Mouse (Mus musculus) heart, postnatal 0 days (tissue): ENCODE results near the gene Slc25a10. TPM values are rescaled to one million over a fixed set of nuclear protein-coding genes. Genes with fewer than 3 reads are reported as not detected.

Experiments
- ATAC-seq: fragments of 200-750 bp; cut with Nextera tagmentation; 2 replicates; pipeline ENCODE4 v1.8.0; 2017; ENCODE audit warnings: low read depth, moderate number of reproducible peaks, moderate library complexity; ENCODE audit not compliant: insufficient read depth
- DNase-seq: peaks from one replicate; pipeline ENCODE4 v3.0.0-alpha.2; 2016; ENCODE audit warnings: low spot score
- H3K27ac ChIP-seq: fragments of 300-500 bp; sonication (generic); 2 replicates; pipeline ENCODE4 v1.5.1; 2014; ENCODE audit warnings: low read depth, mild to moderate bottlenecking
- H3K27me3 ChIP-seq: fragments of 300-500 bp; sonication (generic); 2 replicates; pipeline ENCODE4 v1.6.1; 2014; ENCODE audit warnings: low read length, mixed read lengths; ENCODE audit not compliant: control insufficient read depth, insufficient read depth
- H3K36me3 ChIP-seq: fragments of 300-500 bp; sonication (generic); replicated peaks from 2 replicates; pipeline ENCODE4 v1.6.1; 2014; ENCODE audit warnings: low read length, mixed read lengths; ENCODE audit not compliant: control insufficient read depth, insufficient read depth
- H3K4me1 ChIP-seq: fragments of 300-500 bp; sonication (generic); 2 replicates; pipeline ENCODE4 v1.6.1; 2014; ENCODE audit warnings: antibody characterized with exemption; ENCODE audit not compliant: control insufficient read depth, insufficient read depth
- H3K4me2 ChIP-seq: fragments of 300-500 bp; sonication (generic); 2 replicates; pipeline ENCODE4 v1.6.1; 2014; ENCODE audit warnings: low read depth, mild to moderate bottlenecking, low read length, moderate library complexity
- H3K4me3 ChIP-seq: fragments of 300-500 bp; sonication (generic); 2 replicates; pipeline ENCODE4 v1.5.1; 2014; ENCODE audit warnings: low read depth, low read length
- H3K9ac ChIP-seq: fragments of 300-500 bp; sonication (generic); replicated peaks from 2 replicates; pipeline ENCODE4 v1.6.1; 2014; ENCODE audit warnings: low read depth, low read length, mixed read lengths
- H3K9me3 ChIP-seq: fragments of 300-500 bp; sonication (generic); replicated peaks from 2 replicates; pipeline ENCODE4 v1.6.1; 2016; ENCODE audit warnings: low read length; ENCODE audit not compliant: control insufficient read depth
- CTCF ChIP-seq: IDR thresholded peaks from 2 replicates; pipeline ENCODE4 v1.5.1; 2016; ENCODE audit warnings: antibody characterized with exemption, control low read depth, low read depth
- EP300 ChIP-seq: IDR thresholded peaks from 2 replicates; pipeline ENCODE4 v1.6.1; 2016; ENCODE audit warnings: antibody characterized with exemption, low read depth
- WGBS: fragments of 180-500 bp; shearing (Covaris S2); extraction: QIAGEN DNeasy Blood & Tissue Kit; methylation state at CpG from one replicate; pipeline ENCODE4 v1.1.7; 2014; 5-methylcytosine and 5-hydroxymethylcytosine counted together
- polyA plus RNA-seq: library from polyadenylated mRNA; unstranded; fragments of >200 nt; fragmentation: Nextera tagmentation; extraction: Ambion mirVana; gene quantifications from 2 replicates; pipeline ENCODE4 v1.2.1, GENCODE M21; 2015
- total RNA-seq: library from RNA; depleted of rRNA; stranded (reverse); fragments of >200 nt; gene quantifications from 2 replicates; pipeline ENCODE4 v1.2.3, GENCODE M21; 2014; ENCODE audit warnings: low replicate concordance

Gene Slc25a10
- total and polyA plus RNA-seq, 2 experiments from 2014 or later, result 33.8 to 74.3 TPM

- Histone ChIP-seq H3K4me1 (no peaks in the 10 kb centered on the region; the same call in 1 of the 2 replicates), H3K4me3 (no peak overlapping the region), H3K27me3 (no peaks in the 10 kb centered on the region), H3K36me3 (no peaks in the 10 kb centered on the region), H3K4me2 (no peak overlapping the region), H3K9me3 (no peaks in the 10 kb centered on the region), H3K27ac (no peak overlapping the region), H3K9ac (no peak overlapping the region)
- TF ChIP-seq EP300, result no peak
- no peak for TF ChIP-seq CTCF
- DNase-seq, result no peak
- WGBS, result 62% methylated on average over 3 of the region's 3 CpGs
- no peak for ATAC-seq
Observed at GRCm38 (mm10) chr11:120452246-120452645, 39.4 kb upstream of the Slc25a10 start.

- Histone ChIP-seq H3K4me3 (no peak within 1 kb of the TSS), H3K4me2 (no peak within 1 kb of the TSS), H3K36me3 (no peaks in the 10 kb centered on the region), H3K4me1 (no peaks in the 10 kb centered on the region; the same call in 1 of the 2 replicates), H3K27ac (no peak within 1 kb of the TSS), H3K27me3 (no peaks in the 10 kb centered on the region), H3K9me3 (no peaks in the 10 kb centered on the region), H3K9ac (no peak within 1 kb of the TSS)
- WGBS, result 83% methylated on average over 4 of the region's 4 CpGs
- TF ChIP-seq CTCF (no peak), EP300 (no peak)
- no peak for ATAC-seq
- DNase-seq, result no peak
Observed at GRCm38 (mm10) chr11:120453306-120453705, 38.3 kb upstream of the Slc25a10 start, which contains the start of gene Pde6g. Pde6g (minus strand) TSS chr11:120453500.

GRCm38 (mm10) chr11:120454965-120455364 is 36.7 kb upstream of the Slc25a10 start:
- no peak overlapping the region for H3K4me3 ChIP-seq
- H3K27ac ChIP-seq, result no peak overlapping the region
- no peak for TF ChIP-seq EP300
- no peak for TF ChIP-seq CTCF
- 88% methylated on average over 4 of the region's 4 CpGs for WGBS
- H3K4me1 ChIP-seq, result peaks cover 7% of the 10 kb centered on the region
- DNase-seq (no peak), ATAC-seq (no peak)
- H3K9ac ChIP-seq, result no peak overlapping the region
- H3K27me3 ChIP-seq, result no peaks in the 10 kb centered on the region
- H3K4me2 ChIP-seq, result no peak overlapping the region
- no peaks in the 10 kb centered on the region for H3K36me3 ChIP-seq
- H3K9me3 ChIP-seq, result no peaks in the 10 kb centered on the region

GRCm38 (mm10) chr11:120455413-120455812 is 36.2 kb upstream of the Slc25a10 start:
- no peak overlapping the region for H3K4me2 ChIP-seq
- no peak for ATAC-seq
- no peak for DNase-seq
- 93% methylated on average over 7 of the region's 7 CpGs for WGBS
- no peaks in the 10 kb centered on the region for H3K27me3 ChIP-seq
- H3K36me3 ChIP-seq, result no peaks in the 10 kb centered on the region
- H3K4me3 ChIP-seq, result no peak overlapping the region
- no peaks in the 10 kb centered on the region for H3K9me3 ChIP-seq
- TF ChIP-seq EP300 (no peak), CTCF (no peak)
- peaks cover 7% of the 10 kb centered on the region for H3K4me1 ChIP-seq
- H3K9ac ChIP-seq, result no peak overlapping the region
- no peak overlapping the region for H3K27ac ChIP-seq

GRCm38 (mm10) chr11:120457370-120457769 is 34.3 kb upstream of the Slc25a10 start:
- Histone ChIP-seq H3K4me2 (peak overlapping the region; percentile 97), H3K4me3 (peak overlapping the region; percentile 81), H3K9me3 (no peaks in the 10 kb centered on the region), H3K36me3 (peaks cover 17% of the 10 kb centered on the region), H3K9ac (peak overlapping the region; percentile 73), H3K27ac (peak overlapping the region; percentile 88), H3K27me3 (no peaks in the 10 kb centered on the region), H3K4me1 (peaks cover 7% of the 10 kb centered on the region)
- ATAC-seq (0 out of 2 replicates have a peak, but pooled peaks have one; percentile 7), DNase-seq (peak; percentile 37)
- TF ChIP-seq EP300, result no peak
- TF ChIP-seq CTCF, result no peak
- WGBS, result 14% methylated on average over 14 of the region's 14 CpGs
